Mouse (Mus musculus) left cerebral cortex, adult 2 months (tissue): ENCODE measurements around the gene Rab40b. TPM values are rescaled to one million over a fixed set of nuclear protein-coding genes. Genes with fewer than 3 reads are reported as not detected.
"Not testable (repeated sequence)": the region's sequence is repeated elsewhere in the genome, so short reads cannot be mapped to it uniquely, and the experiment has no call there.

Experiments
- DNase-seq, 2 experiments: peaks; one replicate each; pipeline ENCODE4 v3.0.0; 2021 to 2022; ENCODE audit warnings: low spot score in 2 of 2, mixed read lengths in 1 of 2; ENCODE audit errors: extremely low spot score in 1 of 2
- H3K27ac ChIP-seq: fragments of 200-600 bp; 2 replicates; pipeline ENCODE4 v1.8.1; 2022
- H3K4me3 ChIP-seq: fragments of 200-600 bp; 2 replicates; pipeline ENCODE4 v1.8.1; 2022
- CTCF ChIP-seq: fragments of 200-600 bp; IDR thresholded peaks from 2 replicates; pipeline ENCODE4 v1.8.1; 2022; ENCODE audit warnings: antibody characterized with exemption, mild to moderate bottlenecking, moderate library complexity
- intact Hi-C: fragments of 180-260 bp; cut with DNase I; formaldehyde crosslinking; loops from one replicate; pipeline ENCODE4 v1.15.1; 2025
- microRNA-seq, 2 experiments: library from miRNA; unstranded; fragments of <30 nt; microRNA quantifications; one replicate each; pipeline ENCODE4 v1.2.0; 2021
- total RNA-seq, 2 experiments: library from RNA; stranded (reverse); gene quantifications; 2 replicates each; pipeline ENCODE4 v1.2.3; 2021

The Rab40b gene
- total RNA-seq, 2 experiments from 2014 or later = 43.5 to 53.4 TPM

GRCm38 (mm10) chr11:121328206-121328605 is 59.8 kb downstream of the Rab40b start:
- Histone ChIP-seq H3K4me3 (no peak overlapping the region), H3K27ac (no peak overlapping the region)
- no peak for TF ChIP-seq CTCF
- no peak for DNase-seq
- intact Hi-C loops = no loop called here

- DNase-seq = no peak
- no peak overlapping the region for H3K4me3 ChIP-seq
- no peak for TF ChIP-seq CTCF
- intact Hi-C loops = no loop called here
- no peak overlapping the region for H3K27ac ChIP-seq
These were observed 61.4 kb downstream of the Rab40b start for GRCm38 (mm10) chr11:121326681-121327080.

GRCm38 (mm10) chr11:121326034-121326433 is 62.0 kb downstream of the Rab40b start:
- Histone ChIP-seq H3K27ac (no peak overlapping the region), H3K4me3 (no peak overlapping the region)
- TF ChIP-seq CTCF = no peak
- intact Hi-C loops = no loop called here
- no peak for DNase-seq

GRCm38 (mm10) chr11:121307712-121308111 is 80.3 kb downstream of the Rab40b start:
- DNase-seq, intact Hi-C loops, H3K4me3 ChIP-seq: not testable (repeated sequence)
- peak overlapping the region; percentile 84; the same call in 1 of the 2 replicates for H3K27ac ChIP-seq

GRCm38 (mm10) chr11:121306608-121307007 is 81.4 kb downstream of the Rab40b start:
- DNase-seq = peak in 1 of 2 experiments; percentile 67
- peak overlapping the region; percentile 84 for H3K27ac ChIP-seq
- intact Hi-C loops = no loop called here
- no peak overlapping the region for H3K4me3 ChIP-seq
- no peak for TF ChIP-seq CTCF

Small RNA genes lying within 50 kb of the gene (microRNA-seq; reads per million reads assigned to microRNA genes)
- gene Mir7236 = 0 to 0.24 reads per million in 2 experiments

Other genes starting within 250 kb of the Rab40b start
- gene Tex19.1, start 242.1 kb downstream of the Rab40b start, total RNA-seq = not detected
- gene Uts2r, start 228.0 kb downstream of the Rab40b start, total RNA-seq = under 1 TPM in 1 of 2 experiments, not detected in 1; 0.21 TPM
- 10 to 100 TPM; 21.2 to 26.8 TPM for gene Hexdc, start 183.8 kb downstream of the Rab40b start, total RNA-seq
- gene Ogfod3, start 183.5 kb downstream of the Rab40b start, total RNA-seq = 1 to 10 TPM; 7.2 TPM
- gene Cybc1, start 158.9 kb downstream of the Rab40b start, total RNA-seq = 10 to 100 TPM; 22.0 to 23.3 TPM
- gene Narf, start 151.0 kb downstream of the Rab40b start, total RNA-seq = 10 to 100 TPM; 39.2 to 48.9 TPM
- gene Foxk2, start 128.3 kb downstream of the Rab40b start, total RNA-seq = 10 to 100 TPM; 84.0 to 86.5 TPM
- gene Wdr45b, start 33.8 kb downstream of the Rab40b start, total RNA-seq = 10 to 100 TPM; 62.1 to 70.9 TPM
- 10 to 100 TPM; 46.2 to 49.0 TPM for gene Fn3krp, start 33.1 kb upstream of the Rab40b start, total RNA-seq
- 10 to 100 TPM; 56.4 to 57.1 TPM for gene Fn3k, start 46.7 kb upstream of the Rab40b start, total RNA-seq
- 10 to 100 TPM; 34.7 to 37.1 TPM for gene Tbcd, start 63.7 kb upstream of the Rab40b start, total RNA-seq
- gene Zfp750, start 131.1 kb upstream of the Rab40b start, total RNA-seq = under 1 TPM; 0.09 to 0.16 TPM